Mouse (Mus musculus): ENCODE results near the gene Gm49711. TPM values are rescaled to one million over a fixed set of nuclear protein-coding genes. Genes with fewer than 3 reads are reported as not detected.
A peak's percentile ranks its signal among the peaks of the same experiment; 100 is the strongest.

The Gm49711 gene
- polyA plus RNA-seq, 1 experiment from 2014 or later, result not detected

DNA sequence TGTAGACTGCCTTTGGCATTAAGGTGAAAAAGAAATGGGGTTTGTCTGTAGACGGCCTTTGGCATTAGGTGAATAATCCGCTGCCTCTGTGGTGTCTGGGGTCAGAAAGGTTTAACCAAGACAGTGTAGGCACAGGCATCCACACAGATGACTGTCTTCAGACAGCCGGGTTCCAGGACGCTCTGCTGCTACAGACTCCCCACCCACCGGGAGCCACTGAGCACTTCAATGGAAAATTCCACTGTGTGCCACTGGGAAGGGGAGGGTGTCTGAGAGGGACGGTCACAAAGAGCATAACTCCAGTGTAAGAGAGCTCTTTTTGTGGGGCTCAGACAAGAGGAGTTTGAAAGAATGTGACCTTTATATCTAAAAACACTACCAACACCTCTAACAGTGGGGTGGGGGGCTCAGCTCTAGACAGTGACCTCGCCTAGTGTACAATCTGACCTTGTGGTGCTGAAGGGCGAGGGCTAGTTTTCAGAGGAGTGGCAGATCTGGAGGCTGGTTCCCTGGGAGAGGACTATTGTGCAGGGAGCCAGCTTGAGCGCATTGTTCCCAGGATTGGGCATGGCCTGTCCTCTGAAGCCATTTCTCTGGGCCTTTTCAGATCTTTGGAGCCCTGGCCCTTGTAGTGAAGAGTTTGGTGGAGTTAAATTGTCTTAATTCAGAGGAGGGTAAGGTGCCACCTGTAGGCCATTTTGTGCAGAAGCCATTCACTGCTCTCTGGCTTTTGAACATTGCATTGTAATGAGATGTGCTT lies 45.6 kb downstream of the Gm49711 start:
- ATAC-seq (ENCODE audit: insufficient number of reproducible peaks, insufficient read depth, low FRiP score, low TSS enrichment, low read depth), result no peak
- 72% methylated on average over 9 of the region's 9 CpGs for WGBS
- no peaks in the 10 kb centered on the region for H3K9me3 ChIP-seq
- H3K27ac ChIP-seq, result no peak overlapping the region
- H3K4me3 ChIP-seq (replicated peaks), result no peak overlapping the region
- no peak overlapping the region for H3K4me2 ChIP-seq
- no peak overlapping the region for H3K9ac ChIP-seq (replicated peaks)
- H3K27me3 ChIP-seq, result peaks cover 14% of the 10 kb centered on the region; the same call in 1 of the 2 replicates
- H3K36me3 ChIP-seq, result peaks cover 15% of the 10 kb centered on the region; the same call in 1 of the 2 replicates
- H3K4me1 ChIP-seq (replicated peaks), result peaks cover 24% of the 10 kb centered on the region

DNA sequence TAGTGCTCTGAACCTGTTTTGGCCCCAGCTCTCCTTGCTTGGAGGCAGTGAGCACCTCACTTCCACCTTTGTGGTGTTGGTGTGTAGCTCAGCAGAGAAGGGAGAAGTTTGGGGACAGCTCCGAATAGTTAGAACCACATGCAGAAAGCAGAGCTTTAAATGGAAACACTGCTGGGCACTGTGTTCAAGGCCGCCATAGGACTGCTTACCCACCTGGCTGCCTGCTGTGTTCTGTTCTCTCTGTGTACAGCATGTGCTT lies 46.1 kb downstream of the Gm49711 start:
- Histone ChIP-seq H3K4me1 (replicated peaks) (peaks cover 19% of the 10 kb centered on the region), H3K9ac (replicated peaks) (no peak overlapping the region), H3K27me3 (peaks cover 14% of the 10 kb centered on the region; the same call in 1 of the 2 replicates), H3K27ac (no peak overlapping the region), H3K36me3 (peaks cover 15% of the 10 kb centered on the region; the same call in 1 of the 2 replicates), H3K9me3 (no peaks in the 10 kb centered on the region), H3K4me3 (replicated peaks) (no peak overlapping the region), H3K4me2 (no peak overlapping the region)
- no peak for ATAC-seq (ENCODE audit: insufficient number of reproducible peaks, insufficient read depth, low FRiP score, low TSS enrichment, low read depth)
- WGBS, result 88% methylated on average over 2 of the region's 2 CpGs

DNA sequence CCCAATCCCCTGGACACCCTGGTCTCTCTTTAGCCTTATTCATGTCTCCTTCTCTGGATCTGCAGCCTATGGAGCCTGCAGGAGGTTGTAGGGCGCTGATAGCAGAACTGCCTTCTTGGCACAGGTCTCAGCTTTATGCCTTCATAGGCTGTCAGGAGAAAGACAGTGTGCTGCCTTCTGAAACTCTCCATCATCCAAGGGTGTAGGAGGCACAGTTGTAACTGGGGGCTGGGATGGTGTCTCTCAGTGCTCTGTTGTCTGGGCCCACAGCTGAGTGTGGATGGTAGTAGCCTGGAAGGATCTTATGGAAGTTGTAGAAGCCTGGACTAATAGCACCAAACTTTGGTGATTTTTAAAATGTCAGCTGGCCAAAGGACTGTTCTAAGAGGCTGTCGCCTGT lies 46.8 kb downstream of the Gm49711 start:
- Histone ChIP-seq H3K4me2 (no peak overlapping the region), H3K4me1 (replicated peaks) (peaks cover 12% of the 10 kb centered on the region), H3K9ac (replicated peaks) (no peak overlapping the region), H3K9me3 (no peaks in the 10 kb centered on the region), H3K27me3 (peaks cover 14% of the 10 kb centered on the region; the same call in 1 of the 2 replicates), H3K4me3 (replicated peaks) (no peak overlapping the region), H3K36me3 (peaks cover 13% of the 10 kb centered on the region; the same call in 1 of the 2 replicates), H3K27ac (no peak overlapping the region)
- ATAC-seq (ENCODE audit: insufficient number of reproducible peaks, insufficient read depth, low FRiP score, low TSS enrichment, low read depth), result no peak
- 91% methylated on average over 2 of the region's 2 CpGs for WGBS

DNA sequence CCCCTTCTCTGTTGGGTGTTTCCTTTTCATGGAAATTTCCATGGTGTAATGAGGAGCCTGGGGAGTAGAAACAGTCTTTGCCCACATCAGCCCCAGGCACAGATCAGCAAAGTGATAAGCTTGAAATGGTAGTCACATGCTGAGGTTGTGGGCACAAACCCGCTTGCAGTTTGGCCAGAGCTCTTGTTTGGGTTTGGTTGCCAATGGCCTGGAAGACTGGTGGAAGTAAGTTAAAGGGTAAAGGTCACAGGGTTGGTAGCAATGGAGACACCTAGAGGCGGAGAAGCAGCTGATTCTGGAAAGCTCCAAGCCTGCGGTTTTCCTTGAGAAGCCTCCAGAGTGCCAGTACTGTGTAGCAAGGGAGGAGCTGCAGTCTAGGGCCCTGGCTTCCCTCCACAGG lies 47.5 kb downstream of the Gm49711 start:
- Histone ChIP-seq H3K36me3 (peaks cover 11% of the 10 kb centered on the region; the same call in 1 of the 2 replicates), H3K4me1 (replicated peaks) (0 out of 2 replicates have a peak, but pooled peaks cover 7% of the 10 kb centered on the region), H3K4me2 (no peak overlapping the region), H3K4me3 (replicated peaks) (no peak overlapping the region), H3K9me3 (no peaks in the 10 kb centered on the region), H3K27ac (no peak overlapping the region), H3K9ac (replicated peaks) (no peak overlapping the region), H3K27me3 (peaks cover 14% of the 10 kb centered on the region; the same call in 1 of the 2 replicates)
- ATAC-seq (ENCODE audit: insufficient number of reproducible peaks, insufficient read depth, low FRiP score, low TSS enrichment, low read depth), result no peak
- 80% methylated on average over 3 of the region's 3 CpGs for WGBS

DNA sequence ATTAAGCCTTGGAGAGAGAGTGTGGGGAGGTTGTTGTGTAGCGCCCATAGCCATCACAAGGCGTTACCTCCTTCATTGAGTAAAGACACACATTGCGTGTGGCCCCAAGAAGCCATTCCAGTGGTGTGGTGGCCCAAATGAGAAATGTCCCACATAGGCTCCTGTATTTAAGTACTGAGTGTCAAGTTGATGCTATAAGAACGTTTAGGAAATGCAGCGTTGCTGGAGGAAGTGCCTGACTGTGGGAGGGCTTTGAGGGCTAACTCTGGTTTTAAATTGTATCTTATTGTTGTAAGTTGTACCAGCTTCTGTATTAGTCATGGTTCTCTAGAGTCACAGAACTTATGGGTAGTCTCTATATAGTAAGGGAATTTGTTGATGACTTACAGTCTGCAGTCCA lies 49.2 kb downstream of the Gm49711 start:
- H3K9me3 ChIP-seq, result no peaks in the 10 kb centered on the region
- no peak overlapping the region for H3K4me2 ChIP-seq
- no peak overlapping the region for H3K27ac ChIP-seq
- peaks cover 7% of the 10 kb centered on the region; the same call in 1 of the 2 replicates for H3K36me3 ChIP-seq
- H3K4me1 ChIP-seq (replicated peaks), result 0 out of 2 replicates have a peak, but pooled peaks cover 3% of the 10 kb centered on the region
- H3K4me3 ChIP-seq (replicated peaks), result no peak overlapping the region
- peaks cover under 1% of the 10 kb centered on the region; the same call in 1 of the 2 replicates for H3K27me3 ChIP-seq
- WGBS, result 93% methylated on average over 5 of the region's 5 CpGs
- ATAC-seq (ENCODE audit: insufficient number of reproducible peaks, insufficient read depth, low FRiP score, low TSS enrichment, low read depth), result no peak
- H3K9ac ChIP-seq (replicated peaks), result no peak overlapping the region

DNA sequence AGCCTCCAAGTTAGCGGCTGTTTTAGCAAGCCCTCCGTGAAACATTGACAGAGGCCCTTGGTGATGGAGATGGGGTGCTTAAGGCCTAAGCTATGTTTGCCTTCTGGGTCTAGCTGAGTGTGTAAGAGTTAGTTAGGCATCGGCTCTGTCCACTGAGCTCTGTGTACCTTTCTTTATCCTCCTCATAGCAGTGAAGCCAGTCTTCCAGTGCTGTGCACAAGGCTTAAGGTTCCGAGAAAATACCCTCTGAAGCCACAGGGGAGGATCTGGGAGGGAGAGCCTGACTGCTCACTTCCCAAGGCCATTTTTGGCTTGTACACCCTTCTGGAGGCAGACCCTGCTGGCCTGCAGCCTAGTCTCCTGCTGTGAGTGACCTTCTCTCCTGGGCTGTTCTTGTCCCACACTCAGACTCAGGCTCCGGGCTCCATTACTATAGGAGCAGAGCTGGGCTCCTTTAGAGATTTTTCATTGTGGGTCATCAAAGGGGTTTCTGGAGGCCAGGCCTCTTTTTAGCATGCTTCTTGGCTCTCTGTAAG lies 56.7 kb downstream of the Gm49711 start:
- Histone ChIP-seq H3K4me2 (no peak overlapping the region), H3K4me1 (replicated peaks) (peaks cover 22% of the 10 kb centered on the region), H3K9ac (replicated peaks) (no peak overlapping the region), H3K27ac (no peak overlapping the region), H3K9me3 (no peaks in the 10 kb centered on the region), H3K36me3 (peaks cover 15% of the 10 kb centered on the region), H3K27me3 (no peaks in the 10 kb centered on the region), H3K4me3 (replicated peaks) (no peak overlapping the region)
- WGBS, result 86% methylated on average over 5 of the region's 5 CpGs
- no peak for ATAC-seq (ENCODE audit: insufficient number of reproducible peaks, insufficient read depth, low FRiP score, low TSS enrichment, low read depth)

DNA sequence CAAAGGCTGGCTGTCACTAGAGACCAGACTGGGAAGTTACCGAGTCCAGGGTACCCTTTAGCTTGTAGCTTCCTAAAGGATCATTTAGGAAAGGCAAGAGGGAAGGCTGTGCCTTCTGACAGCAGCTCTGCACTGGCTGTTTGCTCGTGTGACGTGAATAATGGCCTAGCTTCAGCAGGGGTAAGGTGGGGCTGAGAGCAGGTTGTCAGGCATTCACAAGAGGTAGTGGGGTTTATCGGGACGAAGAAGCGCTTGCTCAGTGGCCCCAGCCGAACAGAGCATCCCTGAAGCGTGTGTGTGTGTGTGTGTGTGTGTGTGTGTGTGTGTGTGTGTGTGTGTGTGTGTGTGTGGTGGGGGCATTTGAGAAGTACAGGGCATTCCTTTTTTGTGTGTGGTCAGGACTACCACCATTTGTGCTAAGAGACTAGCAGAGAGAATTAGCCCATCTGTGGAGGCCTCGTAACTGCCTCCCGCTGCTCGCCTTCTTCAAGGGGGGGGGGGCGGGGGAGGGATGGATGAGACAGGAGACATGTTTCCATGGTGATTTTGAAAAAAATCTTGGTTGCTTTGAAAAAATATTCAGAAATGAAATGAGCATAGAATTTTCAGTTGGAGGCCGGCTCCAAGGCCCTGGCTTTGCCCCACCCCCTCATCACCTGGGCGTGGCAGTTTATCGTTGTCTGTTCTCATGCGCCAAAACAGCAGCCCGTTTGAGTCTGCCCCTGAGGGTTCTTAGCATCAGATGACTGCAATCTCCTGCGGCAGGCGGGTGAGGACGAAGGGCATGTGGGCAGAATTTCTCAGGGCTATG lies 57.7 kb downstream of the Gm49711 start:
- H3K27ac ChIP-seq, result 0 out of 2 replicates have a peak overlapping the region, but pooled peaks have one; percentile 17
- peaks cover 15% of the 10 kb centered on the region for H3K36me3 ChIP-seq
- no peaks in the 10 kb centered on the region for H3K9me3 ChIP-seq
- ATAC-seq (ENCODE audit: insufficient number of reproducible peaks, insufficient read depth, low FRiP score, low TSS enrichment, low read depth), result no peak
- 30% methylated on average over 20 of the region's 20 CpGs for WGBS
- H3K4me2 ChIP-seq, result peak overlapping the region; percentile 44
- H3K9ac ChIP-seq (replicated peaks), result no peak overlapping the region
- H3K4me1 ChIP-seq (replicated peaks), result peaks cover 22% of the 10 kb centered on the region
- H3K27me3 ChIP-seq, result no peaks in the 10 kb centered on the region
- 0 out of 2 replicates have a peak overlapping the region, but pooled peaks have one; percentile 10 for H3K4me3 ChIP-seq (replicated peaks)

DNA sequence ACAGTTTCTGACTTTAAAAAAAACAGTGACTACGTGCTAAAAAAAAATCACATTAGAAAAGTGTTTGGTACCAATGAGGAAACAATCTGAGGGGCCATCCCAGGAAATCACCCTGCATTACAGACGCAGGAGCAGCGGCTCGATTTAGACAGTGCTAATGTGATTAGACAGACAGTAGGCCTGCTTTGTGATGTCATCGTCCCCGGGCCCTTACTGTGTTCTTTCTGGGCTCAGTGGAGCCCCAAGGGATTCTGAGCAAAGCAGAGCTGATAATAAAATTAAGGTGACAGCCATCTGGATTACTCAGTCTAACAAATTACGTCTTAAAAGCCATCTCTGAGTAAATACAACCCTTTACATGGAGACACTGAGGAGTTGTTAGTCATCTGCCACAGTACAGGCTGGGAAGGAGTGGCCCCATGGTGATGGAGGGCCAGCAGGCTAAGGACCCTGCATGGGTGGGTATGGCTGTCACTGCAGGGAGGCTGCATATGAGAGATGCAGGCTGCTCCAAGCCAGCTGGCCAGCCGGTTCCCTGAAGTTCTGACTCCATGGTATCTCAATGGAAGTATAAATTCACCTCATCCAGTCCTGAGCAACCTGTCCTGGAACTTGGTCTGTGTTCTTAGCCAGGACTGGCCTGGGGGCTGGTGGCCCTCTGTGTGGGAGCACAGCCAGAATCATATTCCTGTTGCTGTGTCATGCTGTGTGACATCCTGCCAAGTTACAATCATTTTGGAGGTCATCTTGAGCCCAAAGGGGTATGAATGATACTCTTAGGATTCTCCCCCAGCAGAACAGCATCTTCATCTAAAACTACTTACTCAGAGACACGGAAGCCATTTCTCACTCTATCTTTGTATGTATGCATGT lies 59.5 kb downstream of the Gm49711 start:
- no peaks in the 10 kb centered on the region for H3K27me3 ChIP-seq
- H3K4me2 ChIP-seq, result no peak overlapping the region
- no peak overlapping the region; the same call in 1 of the 2 replicates for H3K9ac ChIP-seq (replicated peaks)
- H3K27ac ChIP-seq, result no peak overlapping the region
- H3K4me1 ChIP-seq (replicated peaks), result peaks cover 22% of the 10 kb centered on the region
- 69% methylated on average over 9 of the region's 9 CpGs for WGBS
- no peak overlapping the region for H3K4me3 ChIP-seq (replicated peaks)
- H3K9me3 ChIP-seq, result no peaks in the 10 kb centered on the region
- peaks cover 9% of the 10 kb centered on the region for H3K36me3 ChIP-seq
- ATAC-seq (ENCODE audit: insufficient number of reproducible peaks, insufficient read depth, low FRiP score, low TSS enrichment, low read depth), result no peak

DNA sequence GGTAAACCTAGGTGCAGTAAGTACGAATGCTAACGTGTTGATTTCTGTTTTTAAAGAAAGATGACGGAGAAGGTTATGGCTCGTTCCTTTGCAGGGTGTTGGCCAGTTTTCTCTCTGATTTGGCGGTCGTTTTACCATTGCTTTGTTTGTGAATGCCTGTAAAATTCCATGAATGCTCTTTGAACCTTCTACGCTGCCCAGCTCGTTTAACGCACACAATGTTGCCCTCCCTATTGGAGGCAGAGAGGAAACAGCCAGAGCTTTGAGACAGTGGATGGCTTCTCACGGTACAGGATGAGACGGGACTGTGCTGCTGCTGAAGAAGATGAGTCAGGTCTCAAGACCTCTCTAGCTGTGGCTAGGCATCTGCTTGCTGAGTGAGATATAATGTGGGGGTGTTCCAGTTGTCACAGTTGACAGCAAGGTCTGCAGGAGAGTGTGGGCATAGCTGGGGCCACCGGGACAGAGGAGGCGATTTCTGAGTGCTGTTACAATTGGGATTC lies 60.9 kb downstream of the Gm49711 start:
- WGBS, result 64% methylated on average over 13 of the region's 13 CpGs
- no peaks in the 10 kb centered on the region for H3K36me3 ChIP-seq
- H3K4me1 ChIP-seq (replicated peaks), result peaks cover 22% of the 10 kb centered on the region
- H3K27me3 ChIP-seq, result no peaks in the 10 kb centered on the region
- no peak overlapping the region for H3K4me2 ChIP-seq
- H3K9ac ChIP-seq (replicated peaks), result no peak overlapping the region
- no peak for ATAC-seq (ENCODE audit: insufficient number of reproducible peaks, insufficient read depth, low FRiP score, low TSS enrichment, low read depth)
- peaks cover 3% of the 10 kb centered on the region; the same call in 1 of the 2 replicates for H3K9me3 ChIP-seq
- no peak overlapping the region for H3K4me3 ChIP-seq (replicated peaks)
- H3K27ac ChIP-seq, result no peak overlapping the region

DNA sequence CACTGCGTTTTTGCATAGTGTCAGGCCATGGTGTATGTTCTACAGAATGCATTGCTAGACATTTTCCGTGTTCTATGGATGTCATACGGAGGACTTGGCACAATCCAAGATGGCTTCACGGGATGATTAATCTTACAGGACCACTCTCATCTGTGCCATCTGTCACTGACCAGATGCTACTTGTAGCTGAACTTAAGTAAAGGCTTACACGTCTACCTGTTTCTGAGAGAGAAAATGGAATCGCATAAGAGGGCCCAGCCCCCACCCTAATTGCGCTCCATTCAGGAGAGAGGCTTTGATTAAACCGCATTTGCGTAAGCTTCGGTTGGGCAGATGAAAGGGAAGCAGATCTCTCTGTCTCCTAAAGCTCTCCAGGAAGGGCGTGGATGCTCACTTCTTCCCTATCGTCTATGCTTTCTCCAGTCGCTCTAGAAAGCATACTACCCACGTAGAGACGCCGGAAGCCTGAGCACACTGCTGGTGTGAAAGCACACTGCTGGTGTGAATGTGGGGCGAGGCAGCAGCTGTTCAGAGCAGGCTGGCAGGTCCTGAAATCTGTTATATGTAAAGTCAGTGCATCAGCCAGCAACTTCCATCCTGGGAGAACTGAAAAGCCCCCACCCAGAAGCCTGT lies 62.9 kb downstream of the Gm49711 start:
- Histone ChIP-seq H3K27me3 (no peaks in the 10 kb centered on the region), H3K27ac (no peak overlapping the region), H3K36me3 (no peaks in the 10 kb centered on the region), H3K9ac (replicated peaks) (no peak overlapping the region), H3K4me2 (no peak overlapping the region), H3K4me1 (replicated peaks) (peaks cover 14% of the 10 kb centered on the region), H3K9me3 (peaks cover 11% of the 10 kb centered on the region; the same call in 1 of the 2 replicates), H3K4me3 (replicated peaks) (no peak overlapping the region)
- no peak for ATAC-seq (ENCODE audit: insufficient number of reproducible peaks, insufficient read depth, low FRiP score, low TSS enrichment, low read depth)
- WGBS, result 68% methylated on average over 17 of the region's 17 CpGs

All from limb, embryonic 12.5 days (tissue).